Mouse (Mus musculus): Measurements from ENCODE around the gene Cchcr1.

DNA sequence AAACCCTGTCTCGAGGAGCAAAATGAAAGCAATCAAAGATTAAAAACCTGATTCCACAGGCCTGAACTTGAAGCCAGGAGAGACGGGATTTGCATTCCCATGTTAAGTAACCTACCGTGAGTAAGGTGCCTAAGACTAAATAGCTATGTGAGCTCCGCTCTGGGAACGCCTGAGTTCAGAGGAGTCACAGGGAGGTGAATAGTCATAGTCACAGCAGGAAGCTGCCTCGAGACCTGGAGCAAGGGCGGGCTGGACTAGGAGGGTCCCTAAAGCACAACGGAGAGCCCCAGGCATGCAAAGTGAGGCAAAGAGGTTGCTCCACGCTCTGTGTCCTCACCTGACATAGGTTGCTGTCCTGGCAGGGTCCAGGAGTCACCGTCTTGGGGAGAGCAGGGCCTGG lies 22.6 kb downstream of the Cchcr1 start:
- TF ChIP-seq EP300 (IDR thresholded peaks at IDR 0.05; ENCODE audit: low read depth) (no peak), CTCF (IDR thresholded peaks at IDR 0.05; ENCODE audit: low read depth) (no peak)
